Mouse (Mus musculus) layer of hippocampus, adult 9-10 months (tissue): Measurements from ENCODE around the gene Lsm2.
"Not testable (repeated sequence)": the region's sequence is repeated elsewhere in the genome, so short reads cannot be mapped to it uniquely, and the experiment has no call there.

Experiments used
- DNase-seq: peaks from one replicate; pipeline ENCODE4 v3.0.0; 2022; ENCODE audit warnings: low spot score

The Lsm2 gene

DNA sequence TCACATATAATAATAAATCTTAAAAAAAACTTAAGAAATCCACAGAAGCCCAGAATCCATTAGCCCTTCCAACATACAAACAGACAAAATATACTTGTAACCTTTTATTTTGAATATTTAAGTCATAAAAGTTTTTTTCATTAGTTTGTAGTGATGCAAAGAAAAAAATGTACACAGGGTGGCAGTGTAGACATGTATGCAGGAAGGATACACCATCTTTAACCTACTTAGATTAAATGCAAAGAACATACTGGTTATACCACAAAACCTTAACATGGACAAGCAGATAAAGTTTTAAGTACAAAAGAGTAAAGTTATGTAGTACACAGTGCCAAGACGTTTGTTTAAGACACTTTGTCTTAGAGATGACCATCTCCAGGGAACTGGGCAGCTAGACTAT, 25.3 kb upstream of the Lsm2 start:
- DNase-seq = no peak

DNA sequence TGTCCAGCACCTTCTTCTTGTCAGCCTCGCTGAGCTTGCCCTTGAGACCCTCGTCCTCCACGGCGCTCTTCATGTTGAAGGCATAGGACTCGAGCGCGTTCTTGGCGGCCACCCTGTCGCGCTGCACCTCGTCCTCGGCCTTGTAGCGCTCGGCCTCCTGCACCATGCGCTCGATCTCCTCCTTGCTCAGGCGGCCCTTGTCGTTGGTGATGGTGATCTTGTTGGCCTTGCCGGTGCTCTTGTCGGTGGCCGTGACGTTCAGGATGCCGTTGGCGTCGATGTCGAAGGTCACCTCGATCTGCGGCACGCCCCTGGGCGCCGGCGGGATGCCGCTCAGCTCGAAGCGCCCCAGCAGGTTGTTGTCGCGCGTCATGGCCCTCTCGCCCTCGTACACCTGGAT, 24.4 kb upstream of the Lsm2 start:
- not testable (repeated sequence) for DNase-seq

- not testable (repeated sequence) for DNase-seq
These were observed 23.7 kb upstream of the Lsm2 start for GRCm38 (mm10) chr17:34957966-34958365.

DNA sequence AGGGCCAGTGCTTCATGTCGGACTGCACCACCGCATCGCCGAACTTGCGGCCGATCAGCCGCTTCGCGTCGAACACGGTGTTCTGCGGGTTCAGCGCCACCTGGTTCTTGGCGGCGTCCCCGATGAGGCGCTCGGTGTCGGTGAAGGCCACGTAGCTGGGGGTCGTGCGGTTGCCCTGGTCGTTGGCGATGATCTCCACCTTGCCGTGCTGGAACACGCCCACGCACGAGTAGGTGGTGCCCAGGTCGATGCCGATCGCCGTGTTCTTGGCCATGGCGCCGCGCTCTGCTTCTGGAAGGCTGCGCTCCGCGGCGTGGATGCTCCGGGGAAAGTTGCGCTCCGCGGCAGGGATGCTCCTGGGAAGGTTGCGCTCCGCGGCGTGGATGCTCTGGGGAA, 22.9 kb upstream of the Lsm2 start:
- DNase-seq = not testable (repeated sequence)

DNA sequence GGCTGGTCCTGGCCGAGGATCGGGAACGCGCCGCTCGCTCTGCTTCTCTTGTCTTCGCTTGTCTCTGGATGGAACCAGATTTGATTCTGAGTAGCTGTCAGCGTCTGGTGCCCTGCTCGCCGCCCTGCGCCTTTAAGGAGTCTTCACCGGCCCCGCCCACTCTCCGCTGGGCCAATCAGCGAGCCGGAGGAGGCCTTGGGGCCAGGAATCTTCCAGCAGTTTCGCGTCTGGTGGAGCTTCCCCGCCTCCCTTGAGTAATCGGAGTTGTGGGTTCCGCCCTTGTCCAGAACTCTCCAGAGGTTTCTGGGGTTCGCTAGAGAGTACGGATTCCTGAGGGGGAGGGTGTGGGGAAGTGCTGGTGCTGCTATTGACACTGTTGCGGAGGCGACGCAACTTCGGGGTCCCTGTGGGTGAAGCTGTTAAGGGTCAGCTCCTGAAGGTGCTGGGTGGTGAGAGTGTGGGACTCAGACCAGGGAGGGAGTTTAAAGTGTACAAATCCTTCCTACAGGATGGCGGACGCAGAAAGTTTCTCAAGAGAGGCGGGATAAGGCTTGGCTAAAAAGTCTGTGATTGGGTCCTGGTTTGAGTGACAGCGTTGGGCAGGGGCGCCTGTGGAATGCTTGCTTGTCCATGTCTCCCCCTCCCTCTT, 22.4 kb upstream of the Lsm2 start, which contains the start of gene Hspa1b:
Gene Hspa1b, minus strand, starts transcription at position 109 of the 649 bp plus-strand sequence.
- DNase-seq = peak; percentile 59

GRCm38 (mm10) chr17:34959881-34960515, 21.7 kb upstream of the Lsm2 start:
- DNase-seq = no peak

DNA sequence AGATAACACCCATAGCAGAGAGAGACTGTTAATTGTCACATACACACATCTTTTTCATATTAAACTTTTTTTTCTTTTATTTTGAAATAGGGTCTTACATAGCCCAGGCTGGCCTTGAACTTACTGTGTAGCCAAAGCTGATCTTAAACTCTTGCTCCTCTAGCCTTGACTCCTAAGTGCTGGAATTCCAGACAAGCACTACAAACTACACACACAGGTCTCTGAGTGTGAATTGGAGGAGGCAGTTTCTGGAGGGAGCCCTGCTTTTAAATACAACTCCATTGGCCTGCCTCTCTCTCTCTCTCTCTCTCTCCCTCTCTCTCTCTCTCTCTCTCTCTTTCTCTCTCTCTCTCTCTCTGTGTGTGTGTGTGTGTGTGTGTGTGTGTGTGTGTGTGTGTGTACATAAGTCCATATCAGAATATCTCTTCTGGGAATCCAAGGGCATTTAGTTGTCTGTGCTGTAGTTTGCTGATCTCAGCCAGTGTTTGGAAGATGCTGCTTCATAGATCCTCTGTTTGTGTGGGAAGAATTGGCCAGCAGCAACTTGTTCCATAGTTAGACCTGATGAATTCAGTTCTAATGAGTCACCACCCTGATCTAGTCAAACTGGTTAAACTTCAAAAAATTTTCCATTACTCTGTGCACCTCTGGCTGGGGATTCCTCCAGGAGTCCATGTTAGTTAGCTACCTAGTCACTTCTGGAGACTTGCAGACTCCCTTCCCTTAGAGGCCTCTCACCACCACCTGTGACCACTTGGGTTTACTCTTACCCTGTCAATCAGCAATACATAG, 20.8 kb upstream of the Lsm2 start:
- DNase-seq = no peak

DNA sequence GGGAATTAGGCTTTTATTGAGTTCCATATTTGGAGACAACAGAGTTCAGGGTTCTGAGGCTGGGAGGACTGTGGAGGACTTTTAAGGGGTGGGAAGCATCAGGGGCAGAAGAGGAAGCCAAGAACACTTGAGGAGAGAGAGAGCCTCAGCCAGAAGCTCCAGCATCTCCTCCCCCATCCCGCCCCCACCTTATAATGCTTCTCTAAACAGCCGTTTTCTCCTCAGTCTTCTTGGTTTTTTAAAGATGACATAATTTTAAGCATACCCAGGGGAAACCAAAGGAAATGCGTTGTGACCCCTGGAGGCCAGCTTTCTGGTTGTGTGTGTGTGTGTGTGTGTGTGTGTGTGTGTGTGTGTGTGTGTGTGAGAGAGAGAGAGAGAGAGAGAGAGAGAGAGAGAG, 19.5 kb upstream of the Lsm2 start:
- DNase-seq = no peak

DNA sequence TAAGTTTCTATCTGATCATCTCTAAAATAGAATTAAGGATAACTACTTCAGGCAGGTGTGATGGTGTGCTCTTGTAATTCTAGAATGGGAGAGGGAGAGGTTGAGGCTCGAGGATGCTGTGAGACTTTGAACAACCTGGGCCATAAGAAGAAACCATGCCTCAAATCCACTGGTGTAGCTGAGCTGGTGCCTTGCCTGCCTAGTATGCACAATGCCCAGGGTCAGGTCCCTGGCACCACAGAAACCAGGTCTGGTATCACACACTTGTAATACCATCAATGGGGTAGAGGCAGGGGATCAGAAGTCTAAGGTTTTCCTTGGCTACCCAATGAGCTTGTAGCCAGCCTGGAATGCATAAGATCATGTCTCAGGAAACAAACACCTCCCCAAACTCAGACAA, 18.8 kb upstream of the Lsm2 start:
- DNase-seq = no peak

- DNase-seq = no peak
These were observed 17.0 kb upstream of the Lsm2 start for GRCm38 (mm10) chr17:34964640-34965049.

GRCm38 (mm10) chr17:34965627-34966026, 16.0 kb upstream of the Lsm2 start:
- no peak for DNase-seq

- DNase-seq = not testable (repeated sequence)
These were observed 11.8 kb upstream of the Lsm2 start, which contains the start of gene Gm20481 for GRCm38 (mm10) chr17:34969822-34970221. TSS of gene Gm20481 (plus strand) at chr17:34969912.

DNA sequence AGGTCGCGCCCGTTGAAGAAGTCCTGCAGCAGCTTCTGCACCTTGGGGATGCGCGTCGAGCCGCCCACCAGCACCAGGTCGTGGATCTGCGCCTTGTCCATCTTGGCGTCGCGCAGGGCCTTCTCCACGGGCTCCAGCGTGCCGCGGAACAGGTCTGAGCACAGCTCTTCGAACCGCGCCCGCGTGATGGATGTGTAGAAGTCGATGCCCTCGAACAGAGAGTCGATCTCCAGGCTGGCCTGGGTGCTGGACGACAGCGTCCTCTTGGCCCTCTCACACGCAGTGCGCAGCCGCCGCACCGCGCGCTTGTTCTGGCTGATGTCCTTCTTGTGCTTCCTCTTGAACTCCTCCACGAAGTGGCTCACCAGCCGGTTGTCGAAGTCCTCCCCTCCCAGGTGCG, 10.8 kb upstream of the Lsm2 start:
- not testable (repeated sequence) for DNase-seq

DNA sequence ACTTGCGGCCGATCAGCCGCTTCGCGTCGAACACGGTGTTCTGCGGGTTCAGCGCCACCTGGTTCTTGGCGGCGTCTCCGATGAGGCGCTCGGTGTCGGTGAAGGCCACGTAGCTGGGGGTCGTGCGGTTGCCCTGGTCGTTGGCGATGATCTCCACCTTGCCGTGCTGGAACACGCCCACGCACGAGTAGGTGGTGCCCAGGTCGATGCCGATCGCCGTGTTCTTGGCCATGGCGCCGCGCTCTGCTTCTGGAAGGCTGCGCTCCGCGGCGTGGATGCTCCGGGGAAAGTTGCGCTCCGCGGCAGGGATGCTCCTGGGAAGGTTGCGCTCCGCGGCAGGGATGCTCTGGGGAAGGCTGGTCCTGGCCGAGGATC, 10.0 kb upstream of the Lsm2 start:
- not testable (repeated sequence) for DNase-seq

- peak; percentile 71 for DNase-seq
These were observed 9.5 kb upstream of the Lsm2 start, which contains the start of the genes Hspa1a and Hspa1l for GRCm38 (mm10) chr17:34972069-34972749. TSS of gene Hspa1a (minus strand) at chr17:34972156. TSS of gene Hspa1l (plus strand) at chr17:34972703.

DNA sequence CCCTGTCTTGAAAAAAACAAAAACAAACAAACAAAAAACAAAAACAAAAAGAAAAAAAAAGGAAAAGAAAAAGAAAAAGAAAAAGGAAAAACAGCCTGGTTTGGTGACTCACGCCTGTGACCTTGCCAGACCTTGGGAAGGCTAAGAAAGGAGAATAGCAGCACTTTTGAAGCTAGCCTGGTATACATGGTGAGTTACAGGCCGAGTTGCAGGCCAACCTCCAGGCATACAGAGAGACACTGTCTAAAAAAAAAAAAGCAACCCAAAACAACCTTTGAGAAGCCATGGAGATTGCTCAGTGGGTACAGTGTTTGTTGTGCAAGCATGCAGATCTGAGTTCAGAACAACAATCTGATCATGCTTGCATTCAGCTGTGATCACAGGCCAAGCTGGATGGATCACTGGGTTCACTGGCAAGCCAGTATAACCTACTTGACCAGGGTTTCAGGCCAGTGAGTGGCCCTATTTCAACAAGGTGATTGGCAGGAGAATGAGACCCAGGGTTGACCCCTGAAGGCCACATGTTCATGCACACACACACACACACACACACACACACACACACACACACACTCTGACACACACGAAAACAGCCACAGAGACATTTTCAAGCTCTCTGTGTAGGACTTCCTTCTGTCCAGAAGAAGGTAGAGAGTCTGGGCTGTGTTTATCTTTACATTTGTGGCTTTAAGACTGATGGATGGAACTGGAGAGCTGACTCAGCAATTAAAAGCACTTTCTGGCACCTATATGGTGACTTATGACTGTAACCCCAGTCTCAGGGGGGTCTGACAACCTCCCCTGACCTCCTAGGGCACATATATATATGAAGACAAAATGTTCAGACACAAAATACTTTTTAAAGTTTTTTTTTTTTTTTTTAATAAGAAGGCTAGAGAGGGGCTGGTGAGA, 5.8 kb upstream of the Lsm2 start:
- no peak for DNase-seq

DNA sequence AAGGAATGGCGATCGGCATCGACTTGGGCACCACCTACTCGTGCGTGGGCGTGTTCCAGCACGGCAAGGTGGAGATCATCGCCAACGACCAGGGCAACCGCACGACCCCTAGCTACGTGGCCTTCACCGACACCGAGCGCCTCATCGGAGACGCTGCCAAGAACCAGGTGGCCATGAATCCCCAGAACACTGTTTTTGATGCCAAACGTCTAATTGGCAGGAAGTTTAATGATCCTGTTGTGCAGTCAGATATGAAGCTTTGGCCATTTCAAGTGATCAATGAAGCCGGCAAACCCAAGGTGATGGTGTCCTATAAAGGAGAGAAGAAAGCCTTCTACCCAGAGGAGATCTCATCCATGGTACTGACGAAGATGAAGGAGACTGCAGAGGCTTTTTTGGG, 4.7 kb upstream of the Lsm2 start:
- no peak for DNase-seq

DNA sequence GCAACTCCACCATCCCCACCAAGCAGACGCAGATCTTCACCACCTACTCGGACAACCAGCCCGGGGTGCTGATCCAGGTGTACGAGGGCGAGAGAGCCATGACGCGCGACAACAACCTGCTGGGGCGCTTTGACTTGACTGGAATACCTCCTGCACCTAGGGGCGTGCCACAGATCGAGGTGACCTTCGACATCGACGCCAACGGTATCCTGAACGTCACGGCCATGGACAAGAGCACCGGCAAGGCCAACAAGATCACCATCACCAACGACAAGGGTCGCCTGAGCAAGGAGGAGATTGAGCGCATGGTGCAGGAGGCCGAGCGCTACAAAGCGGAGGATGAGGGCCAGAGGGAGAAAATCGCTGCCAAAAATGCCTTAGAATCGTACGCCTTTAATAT, 3.4 kb upstream of the Lsm2 start:
- no peak for DNase-seq

GRCm38 (mm10) chr17:34979631-34980030, 2.0 kb upstream of the Lsm2 start:
- DNase-seq = no peak

DNA sequence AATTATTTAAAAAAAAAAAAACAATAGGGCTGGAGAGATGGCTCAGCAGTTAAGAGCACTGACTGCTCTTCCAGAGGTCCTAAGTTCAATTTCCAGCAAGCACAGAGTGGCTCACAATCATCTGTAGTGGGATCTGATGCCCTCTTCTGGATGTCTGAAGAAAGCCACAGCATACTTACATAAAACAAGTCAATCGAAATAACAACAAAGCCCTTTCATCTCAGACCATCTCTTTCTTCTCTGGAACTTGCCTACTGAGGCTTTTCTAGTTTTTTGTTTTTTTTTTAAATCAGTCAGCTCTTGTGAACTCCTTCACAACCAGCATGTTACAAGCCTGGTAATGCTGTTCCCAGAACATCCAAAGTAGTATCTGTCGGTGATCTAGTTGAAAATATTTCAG, 1.0 kb upstream of the Lsm2 start:
- no peak for DNase-seq

GRCm38 (mm10) chr17:34982328-34982727, 666 bp downstream of the Lsm2 start:
- DNase-seq = no peak
